Mouse (Mus musculus): ENCODE results near the gene Bpifc.

Gene Bpifc

GRCm38 (mm10) chr10:85951765-85952443, 59.8 kb downstream of the Bpifc start:
- DNase-seq (ENCODE audit: low spot score), result no peak

- no peak for DNase-seq (ENCODE audit: low spot score)
Observed at GRCm38 (mm10) chr10:85948483-85949196, 63.1 kb downstream of the Bpifc start.

GRCm38 (mm10) chr10:85936280-85936965, 75.3 kb downstream of the Bpifc start:
- DNase-seq (ENCODE audit: low spot score), result no peak

- DNase-seq (ENCODE audit: low spot score), result no peak
Observed at GRCm38 (mm10) chr10:85929962-85930361, 81.7 kb downstream of the Bpifc start.

- DNase-seq (ENCODE audit: low spot score), result peak; percentile 35
Observed at GRCm38 (mm10) chr10:85929208-85929591, 82.5 kb downstream of the Bpifc start.

- peak; percentile 83 for DNase-seq (ENCODE audit: low spot score)
Observed at GRCm38 (mm10) chr10:85928499-85929207, 83.0 kb downstream of the Bpifc start.

GRCm38 (mm10) chr10:85927676-85928445, 83.8 kb downstream of the Bpifc start, which contains the start of gene Ascl4:
Gene Ascl4, plus strand, starts transcription at chr10:85927681.
- peak; percentile 39 for DNase-seq (ENCODE audit: low spot score)

- peak; percentile 99 for DNase-seq (ENCODE audit: low spot score)
Observed at GRCm38 (mm10) chr10:85916498-85917309, 95.0 kb downstream of the Bpifc start, which contains the start of gene Prdm4. Gene Prdm4, minus strand, starts transcription at chr10:85917142.
